Comparison of ENCODE assay signal across 7 mouse cellular contexts in genomic region chr7:45832428-45832827, GRCm38 (mm10). TPM values are rescaled to one million over a fixed set of nuclear protein-coding genes. Genes with fewer than 3 reads are reported as not detected.
A peak's percentile ranks its signal among the peaks of the same experiment; 100 is the strongest.
DNase-seq lines count a peak whose midpoint lies in the region; ATAC-seq and TF ChIP-seq lines count a peak whose summit lies in the region.

No protein-coding gene starts in this region.

- DNase-seq in lung, embryonic 14.5 days, result no peak
- no peak for DNase-seq in lung, adult 2 months
- no peak for DNase-seq in forebrain, postnatal 0 days
- DNase-seq in limb, embryonic 14.5 days (ENCODE audit: low spot score), result no peak
- no peak for DNase-seq in MN1 (ENCODE audit: low spot score)

- H3K9me3 ChIP-seq in lung, embryonic 14.5 days (ENCODE audit: low read depth, low read length), result no peaks in the 10 kb centered on the region
- no peaks in the 10 kb centered on the region for H3K9me3 ChIP-seq in forebrain, postnatal 0 days (ENCODE audit: low read length)
- H3K9me3 ChIP-seq in limb, embryonic 14.5 days (ENCODE audit: control insufficient read depth, low read length), result no peaks in the 10 kb centered on the region
- H3K9me3 ChIP-seq in stomach, embryonic 14.5 days (ENCODE audit: control insufficient read depth, low read depth, low read length), result no peaks in the 10 kb centered on the region

- TF ChIP-seq POLR2A in lung, adult 2 months (IDR thresholded peaks at IDR 0.05; ENCODE audit: borderline replicate concordance, extremely low read depth, low read depth, low read length), result no peak
- no peak for TF ChIP-seq POLR2A in limb, embryonic 14.5 days (IDR thresholded peaks at IDR 0.05; ENCODE audit: borderline replicate concordance, extremely low read depth, insufficient read depth, insufficient read length)

- H3K4me3 ChIP-seq in lung, embryonic 14.5 days (ENCODE audit: low read depth, low read length), result peak overlapping the region; percentile 44
- no peak overlapping the region for H3K4me3 ChIP-seq in lung, adult 2 months (replicated peaks; ENCODE audit: extremely low read depth, low read depth, low read length)
- H3K4me3 ChIP-seq in forebrain, postnatal 0 days (ENCODE audit: low read depth, low read length), result peak overlapping the region; percentile 32
- H3K4me3 ChIP-seq in limb, embryonic 14.5 days (replicated peaks; ENCODE audit: low read length), result peak overlapping the region; percentile 44
- H3K4me3 ChIP-seq in stomach, embryonic 14.5 days (ENCODE audit: low read depth, low read length), result peak overlapping the region; percentile 39

- peak overlapping the region; percentile 41; the same call in 1 of the 2 replicates for H3K9ac ChIP-seq in lung, embryonic 14.5 days
- no peak overlapping the region for H3K9ac ChIP-seq in forebrain, postnatal 0 days
- H3K9ac ChIP-seq in limb, embryonic 14.5 days (ENCODE audit: low read depth, low read length, severe bottlenecking), result 0 out of 2 replicates have a peak overlapping the region, but pooled peaks have one; percentile 43
- no peak overlapping the region for H3K9ac ChIP-seq in stomach, embryonic 14.5 days (replicated peaks; ENCODE audit: low read depth, low read length)

- TF ChIP-seq CTCF in lung, embryonic 14.5 days (IDR thresholded peaks at IDR 0.05; ENCODE audit: low read depth), result no peak
- no peak for TF ChIP-seq CTCF in lung, adult 2 months (IDR thresholded peaks at IDR 0.05; ENCODE audit: insufficient read depth, low read length)
- TF ChIP-seq CTCF in forebrain, postnatal 0 days (IDR thresholded peaks at IDR 0.05; ENCODE audit: low read depth), result no peak

- peaks cover 47% of the 10 kb centered on the region for H3K27me3 ChIP-seq in lung, embryonic 14.5 days (ENCODE audit: insufficient read depth, low read length)
- H3K27me3 ChIP-seq in forebrain, postnatal 0 days (ENCODE audit: insufficient read depth, low read length), result peaks cover 42% of the 10 kb centered on the region
- H3K27me3 ChIP-seq in limb, embryonic 14.5 days (ENCODE audit: control insufficient read depth, insufficient read depth, low read length), result peaks cover 46% of the 10 kb centered on the region
- H3K27me3 ChIP-seq in stomach, embryonic 14.5 days (ENCODE audit: control insufficient read depth, insufficient read depth, low read length), result peaks cover 28% of the 10 kb centered on the region

- no peak for ATAC-seq in lung, embryonic 14.5 days (ENCODE audit: insufficient read depth)
- ATAC-seq in forebrain, postnatal 0 days, result no peak
- ATAC-seq in limb, embryonic 14.5 days (ENCODE audit: low FRiP score, low read depth), result no peak
- no peak for ATAC-seq in stomach, embryonic 14.5 days (ENCODE audit: insufficient number of reproducible peaks, insufficient read depth, low FRiP score, low read depth)
- no peak for ATAC-seq in megakaryocyte progenitor cell, adult 5-6 weeks (replicated peaks; ENCODE audit: poor library complexity)

- peaks cover 22% of the 10 kb centered on the region for H3K36me3 ChIP-seq in lung, embryonic 14.5 days (ENCODE audit: insufficient read depth)
- peaks cover 14% of the 10 kb centered on the region for H3K36me3 ChIP-seq in forebrain, postnatal 0 days (ENCODE audit: insufficient read depth)
- peaks cover 20% of the 10 kb centered on the region for H3K36me3 ChIP-seq in limb, embryonic 14.5 days (ENCODE audit: control insufficient read depth, insufficient read depth, low read length)
- peaks cover 19% of the 10 kb centered on the region for H3K36me3 ChIP-seq in stomach, embryonic 14.5 days (ENCODE audit: control insufficient read depth, insufficient read depth, low read length)

- H3K27ac ChIP-seq in lung, embryonic 14.5 days (ENCODE audit: low read depth), result no peak overlapping the region
- no peak overlapping the region for H3K27ac ChIP-seq in forebrain, postnatal 0 days (ENCODE audit: low read depth, low read length)
- H3K27ac ChIP-seq in limb, embryonic 14.5 days (replicated peaks; ENCODE audit: low read depth, low read length), result no peak overlapping the region
- H3K27ac ChIP-seq in stomach, embryonic 14.5 days (ENCODE audit: low read length), result no peak overlapping the region

- H3K4me2 ChIP-seq in lung, embryonic 14.5 days, result peak overlapping the region; percentile 67
- peak overlapping the region; percentile 37 for H3K4me2 ChIP-seq in forebrain, postnatal 0 days (ENCODE audit: low read depth)
- H3K4me2 ChIP-seq in limb, embryonic 14.5 days (replicated peaks; ENCODE audit: low read depth, low read length, severe bottlenecking), result peak overlapping the region; percentile 56
- peak overlapping the region; percentile 52 for H3K4me2 ChIP-seq in stomach, embryonic 14.5 days (replicated peaks; ENCODE audit: low read depth, low read length)

- peaks cover 7% of the 10 kb centered on the region for H3K4me1 ChIP-seq in lung, embryonic 14.5 days (ENCODE audit: insufficient read depth)
- H3K4me1 ChIP-seq in lung, adult 2 months (ENCODE audit: control insufficient read depth, insufficient read depth, low read length), result peaks cover 4% of the 10 kb centered on the region; the same call in 1 of the 2 replicates
- H3K4me1 ChIP-seq in forebrain, postnatal 0 days (ENCODE audit: insufficient read depth), result no peaks in the 10 kb centered on the region
- H3K4me1 ChIP-seq in limb, embryonic 14.5 days (ENCODE audit: control insufficient read depth, insufficient read depth, low read length), result 0 out of 2 replicates have a peak, but pooled peaks cover 5% of the 10 kb centered on the region
- peaks cover 17% of the 10 kb centered on the region for H3K4me1 ChIP-seq in stomach, embryonic 14.5 days (ENCODE audit: control insufficient read depth, insufficient read depth, low read length)

- WGBS in lung, embryonic 14.5 days, result 9% methylated on average over 30 of the region's 30 CpGs
- WGBS in lung, adult 2 months, result 12% methylated on average over 30 of the region's 30 CpGs
- 12% methylated on average over 30 of the region's 30 CpGs for WGBS in forebrain, postnatal 0 days
- WGBS in limb, embryonic 14.5 days, result 18% methylated on average over 29 of the region's 30 CpGs
- 11% methylated on average over 30 of the region's 30 CpGs for WGBS in stomach, embryonic 14.5 days

RNA-seq across cellular contexts. Expression of gene Grwd1, which starts 1.7 kb away (rescaled TPM):
- 85.4 and 95.3 TPM in 2 replicates for polyA plus RNA-seq in lung, embryonic 14.5 days (2014; fragmentation: Nextera tagmentation; extraction: Ambion mirVana)
- polyA plus RNA-seq in lung, adult 2 months (2012; rRNA removed), result 7.9 and 11.8 TPM in 2 replicates
- 39.3 and 41.8 TPM in 2 replicates for total RNA-seq in forebrain, postnatal 0 days (2014; rRNA removed)
- polyA plus RNA-seq in forebrain, postnatal 0 days (2015; fragmentation: Nextera tagmentation; extraction: Ambion mirVana), result 55.9 and 60.7 TPM in 2 replicates
- 33.7 and 38.7 TPM in 2 replicates for polyA plus RNA-seq in limb, embryonic 14.5 days (2012; rRNA removed)
- 62.4 and 62.9 TPM in 2 replicates for polyA plus RNA-seq in limb, embryonic 14.5 days (2014; fragmentation: Nextera tagmentation; extraction: Ambion mirVana)
- polyA plus RNA-seq in stomach, embryonic 14.5 days (2014; fragmentation: Nextera tagmentation; extraction: Ambion mirVana), result 62.7 and 69.6 TPM in 2 replicates
- total RNA-seq in megakaryocyte progenitor cell, adult 5-6 weeks (2015), result 22.6 and 25.1 TPM in 2 replicates
- 24.2 and 26.9 TPM in 2 replicates for total RNA-seq in megakaryocyte progenitor cell, adult 5-6 weeks (2017)

RNA-seq across cellular contexts. Expression of gene Kcnj14, which starts 7.8 kb away (rescaled TPM):
- 0.67 and 1.1 TPM in 2 replicates for polyA plus RNA-seq in lung, embryonic 14.5 days (2014; fragmentation: Nextera tagmentation; extraction: Ambion mirVana)
- 0.43 and 0.49 TPM in 2 replicates for polyA plus RNA-seq in lung, adult 2 months (2012; rRNA removed)
- 0.54 and 1.00 TPM in 2 replicates for total RNA-seq in forebrain, postnatal 0 days (2014; rRNA removed)
- polyA plus RNA-seq in forebrain, postnatal 0 days (2015; fragmentation: Nextera tagmentation; extraction: Ambion mirVana), result 0.48 and 1.1 TPM in 2 replicates
- 1.7 and 3.5 TPM in 2 replicates for polyA plus RNA-seq in limb, embryonic 14.5 days (2012; rRNA removed)
- polyA plus RNA-seq in limb, embryonic 14.5 days (2014; fragmentation: Nextera tagmentation; extraction: Ambion mirVana), result 1.1 and 1.4 TPM in 2 replicates
- polyA plus RNA-seq in stomach, embryonic 14.5 days (2014; fragmentation: Nextera tagmentation; extraction: Ambion mirVana), result 1.3 and 1.4 TPM in 2 replicates
- 0.05 TPM in 2 replicates for total RNA-seq in megakaryocyte progenitor cell, adult 5-6 weeks (2015)
- not detected in 2 replicates for total RNA-seq in megakaryocyte progenitor cell, adult 5-6 weeks (2017)

RNA-seq across cellular contexts. Expression of gene Cyth2, which starts 18.0 kb away (rescaled TPM):
- polyA plus RNA-seq in lung, embryonic 14.5 days (2014; fragmentation: Nextera tagmentation; extraction: Ambion mirVana), result 109 and 110 TPM in 2 replicates
- polyA plus RNA-seq in lung, adult 2 months (2012; rRNA removed), result 42.6 and 57.7 TPM in 2 replicates
- 253 and 270 TPM in 2 replicates for total RNA-seq in forebrain, postnatal 0 days (2014; rRNA removed)
- polyA plus RNA-seq in forebrain, postnatal 0 days (2015; fragmentation: Nextera tagmentation; extraction: Ambion mirVana), result 282 and 317 TPM in 2 replicates
- 100 and 105 TPM in 2 replicates for polyA plus RNA-seq in limb, embryonic 14.5 days (2012; rRNA removed)
- polyA plus RNA-seq in limb, embryonic 14.5 days (2014; fragmentation: Nextera tagmentation; extraction: Ambion mirVana), result 91.7 and 113 TPM in 2 replicates
- 89.3 and 92.6 TPM in 2 replicates for polyA plus RNA-seq in stomach, embryonic 14.5 days (2014; fragmentation: Nextera tagmentation; extraction: Ambion mirVana)
- total RNA-seq in megakaryocyte progenitor cell, adult 5-6 weeks (2015), result 17.9 and 26.3 TPM in 2 replicates
- total RNA-seq in megakaryocyte progenitor cell, adult 5-6 weeks (2017), result 32.4 and 34.5 TPM in 2 replicates

RNA-seq across cellular contexts. Expression of gene Kdelr1, which starts 40.1 kb away (rescaled TPM):
- 107 and 108 TPM in 2 replicates for polyA plus RNA-seq in lung, embryonic 14.5 days (2014; fragmentation: Nextera tagmentation; extraction: Ambion mirVana)
- 178 and 208 TPM in 2 replicates for polyA plus RNA-seq in lung, adult 2 months (2012; rRNA removed)
- 129 TPM in 2 replicates for total RNA-seq in forebrain, postnatal 0 days (2014; rRNA removed)
- polyA plus RNA-seq in forebrain, postnatal 0 days (2015; fragmentation: Nextera tagmentation; extraction: Ambion mirVana), result 45.8 and 49.6 TPM in 2 replicates
- 374 and 521 TPM in 2 replicates for polyA plus RNA-seq in limb, embryonic 14.5 days (2012; rRNA removed)
- polyA plus RNA-seq in limb, embryonic 14.5 days (2014; fragmentation: Nextera tagmentation; extraction: Ambion mirVana), result 140 and 163 TPM in 2 replicates
- polyA plus RNA-seq in stomach, embryonic 14.5 days (2014; fragmentation: Nextera tagmentation; extraction: Ambion mirVana), result 150 and 157 TPM in 2 replicates
- total RNA-seq in megakaryocyte progenitor cell, adult 5-6 weeks (2015), result 113 and 145 TPM in 2 replicates
- 68.3 and 73.1 TPM in 2 replicates for total RNA-seq in megakaryocyte progenitor cell, adult 5-6 weeks (2017)

RNA-seq across cellular contexts. Expression of gene Grin2d, which starts 45.8 kb away (rescaled TPM):
- 0.41 and 0.43 TPM in 2 replicates for polyA plus RNA-seq in lung, embryonic 14.5 days (2014; fragmentation: Nextera tagmentation; extraction: Ambion mirVana)
- polyA plus RNA-seq in lung, adult 2 months (2012; rRNA removed), result 2.5 and 3.5 TPM in 2 replicates
- total RNA-seq in forebrain, postnatal 0 days (2014; rRNA removed), result 9.0 and 12.9 TPM in 2 replicates
- 1.9 and 3.4 TPM in 2 replicates for polyA plus RNA-seq in forebrain, postnatal 0 days (2015; fragmentation: Nextera tagmentation; extraction: Ambion mirVana)
- polyA plus RNA-seq in limb, embryonic 14.5 days (2012; rRNA removed), result 4.9 and 7.4 TPM in 2 replicates
- polyA plus RNA-seq in limb, embryonic 14.5 days (2014; fragmentation: Nextera tagmentation; extraction: Ambion mirVana), result 0.59 and 0.61 TPM in 2 replicates
- 0.29 and 0.48 TPM in 2 replicates for polyA plus RNA-seq in stomach, embryonic 14.5 days (2014; fragmentation: Nextera tagmentation; extraction: Ambion mirVana)
- not detected in 2 replicates for total RNA-seq in megakaryocyte progenitor cell, adult 5-6 weeks (2015)
- under 0.01 TPM in 1 of 2 replicates, not detected in the other for total RNA-seq in megakaryocyte progenitor cell, adult 5-6 weeks (2017)

Comparison
In these comparisons a context has a peak if more than half of its experiments do, and no peak if none do; other contexts are left out.
1. H3K9ac ChIP-seq: peak in lung, embryonic 14.5 days (single experiment) and limb, embryonic 14.5 days (single experiment); none in forebrain, postnatal 0 days (single experiment) and stomach, embryonic 14.5 days (single experiment).
2. Peak in every context shown above with its lines, with median percentiles within 50 percentile points of each other: H3K4me2 ChIP-seq.